Mouse (Mus musculus) embryonic facial prominence, embryonic 13.5 days (tissue): ENCODE measurements around the gene Pla2g4c. TPM values are rescaled to one million over a fixed set of nuclear protein-coding genes. Genes with fewer than 3 reads are reported as not detected.

ENCODE experiments used
- ATAC-seq: fragments of 200-750 bp; cut with Nextera tagmentation; 2 replicates; pipeline ENCODE4 v1.8.0; 2017; ENCODE audit warnings: low read depth; ENCODE audit not compliant: insufficient number of reproducible peaks, insufficient read depth, low FRiP score, low TSS enrichment
- H3K27ac ChIP-seq: fragments of 300-500 bp; sonication (generic); 2 replicates; pipeline ENCODE4 v1.5.1; 2015; ENCODE audit warnings: moderate library complexity, mild to moderate bottlenecking, inconsistent platforms
- H3K27me3 ChIP-seq: fragments of 300-500 bp; sonication (generic); 2 replicates; pipeline ENCODE4 v1.6.1; 2015; ENCODE audit warnings: mild to moderate bottlenecking, inconsistent platforms
- H3K36me3 ChIP-seq: fragments of 300-500 bp; sonication (generic); 2 replicates; pipeline ENCODE4 v1.6.1; 2015; ENCODE audit warnings: mild to moderate bottlenecking, inconsistent platforms
- H3K4me1 ChIP-seq: fragments of 300-500 bp; sonication (generic); 2 replicates; pipeline ENCODE4 v1.6.1; 2015; ENCODE audit warnings: inconsistent platforms
- H3K4me2 ChIP-seq: fragments of 300-500 bp; sonication (generic); 2 replicates; pipeline ENCODE4 v1.6.1; 2015; ENCODE audit warnings: moderate library complexity, mild to moderate bottlenecking, inconsistent platforms
- H3K4me3 ChIP-seq: fragments of 300-500 bp; sonication (generic); 2 replicates; pipeline ENCODE4 v1.5.1; 2015; ENCODE audit warnings: mild to moderate bottlenecking, inconsistent platforms
- H3K9ac ChIP-seq: fragments of 300-500 bp; sonication (generic); 2 replicates; pipeline ENCODE4 v1.6.1; 2015; ENCODE audit warnings: mild to moderate bottlenecking, inconsistent platforms
- H3K9me3 ChIP-seq: fragments of 300-500 bp; sonication (generic); 2 replicates; pipeline ENCODE4 v1.6.1; 2016; ENCODE audit warnings: inconsistent platforms
- WGBS: fragments of 180-500 bp; shearing (Covaris S2); methylation state at CpG from one replicate; pipeline ENCODE4 v1.1.7; 2015; ENCODE audit warnings: mixed read lengths; 5-methylcytosine and 5-hydroxymethylcytosine counted together
- polyA plus RNA-seq: library from polyadenylated mRNA; unstranded; fragments of >200 nt; fragmentation: Nextera tagmentation; extraction: Ambion mirVana; gene quantifications from 2 replicates; pipeline ENCODE4 v1.2.1, GENCODE M21; 2015

The Pla2g4c gene
- polyA plus RNA-seq, 1 experiment from 2014 or later: 1.1 TPM

DNA sequence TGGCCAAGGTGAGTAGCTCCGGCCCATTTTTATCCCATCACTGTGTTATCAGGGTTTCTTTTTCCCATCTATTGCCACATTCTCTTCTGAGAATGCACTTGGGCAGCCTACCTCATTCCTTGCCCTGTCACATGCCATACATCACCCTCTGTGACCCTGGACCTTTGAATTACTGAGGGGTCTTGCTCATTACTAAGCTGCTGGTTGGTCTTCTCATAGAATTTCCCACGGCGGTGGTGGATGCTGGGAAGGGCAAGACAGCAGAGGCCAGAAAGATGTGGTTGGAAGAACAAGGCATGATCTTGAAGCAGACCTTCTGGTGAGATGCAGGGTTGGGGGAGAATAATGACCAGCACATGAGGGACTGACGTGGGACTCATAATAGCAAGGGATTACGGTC is 25.6 kb upstream of the Pla2g4c start:
- WGBS: 94% methylated on average over 5 of the region's 5 CpGs
- Histone ChIP-seq H3K9me3 (no peaks in the 10 kb centered on the region), H3K27ac (no peak overlapping the region), H3K4me2 (no peak overlapping the region), H3K36me3 (peaks cover 98% of the 10 kb centered on the region), H3K4me1 (no peaks in the 10 kb centered on the region), H3K9ac (no peak overlapping the region), H3K27me3 (no peaks in the 10 kb centered on the region), H3K4me3 (no peak overlapping the region)
- no peak; the same call in 1 of the 2 replicates for ATAC-seq

DNA sequence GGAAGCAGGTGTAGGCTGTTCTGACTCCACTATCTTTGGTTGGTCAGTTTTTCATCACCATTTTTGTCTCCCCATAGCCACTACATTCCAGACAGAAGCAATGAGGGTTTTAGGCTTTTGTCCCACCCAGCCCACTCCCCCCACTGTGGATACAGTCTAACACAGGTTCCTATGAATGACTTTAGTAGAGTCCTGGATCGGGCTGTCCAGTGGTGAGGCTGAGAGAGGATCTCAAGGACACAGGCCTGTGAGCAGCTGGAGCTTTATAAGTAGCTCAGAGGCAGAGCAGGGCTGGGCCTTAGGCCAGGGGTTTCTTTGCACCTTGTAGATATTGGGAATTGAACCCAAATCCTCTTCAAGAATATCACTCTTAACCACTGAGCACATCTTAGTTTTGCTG is 22.8 kb upstream of the Pla2g4c start:
- ATAC-seq: 0 out of 2 replicates have a peak, but pooled peaks have one; percentile 57
- no peaks in the 10 kb centered on the region for H3K4me1 ChIP-seq
- no peak overlapping the region for H3K4me2 ChIP-seq
- 94% methylated on average over 1 of the region's 1 CpGs for WGBS
- H3K9me3 ChIP-seq: no peaks in the 10 kb centered on the region
- no peak overlapping the region for H3K27ac ChIP-seq
- peaks cover 95% of the 10 kb centered on the region for H3K36me3 ChIP-seq
- no peaks in the 10 kb centered on the region for H3K27me3 ChIP-seq
- H3K4me3 ChIP-seq: no peak overlapping the region
- no peak overlapping the region for H3K9ac ChIP-seq

DNA sequence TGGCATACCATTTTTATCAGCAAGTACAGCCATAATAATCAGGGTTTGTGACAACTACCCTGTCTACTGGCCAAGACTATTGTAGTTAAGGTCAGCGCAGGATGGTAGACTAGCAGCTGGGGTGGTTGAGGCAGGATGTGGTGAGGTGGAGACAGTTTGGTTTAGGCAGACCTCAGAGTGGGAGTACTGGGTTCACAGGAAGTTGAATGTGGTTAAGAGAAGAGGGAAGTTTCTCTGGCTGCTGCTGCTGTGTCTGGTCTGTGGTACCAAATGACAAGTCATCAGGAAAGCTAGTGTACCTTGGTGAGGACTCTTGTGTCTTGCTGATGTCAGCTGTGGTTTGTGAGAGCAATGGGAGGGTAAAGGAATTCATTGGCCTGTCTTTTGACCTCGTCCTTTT is 21.7 kb upstream of the Pla2g4c start:
- 86% methylated on average over 2 of the region's 2 CpGs for WGBS
- no peaks in the 10 kb centered on the region for H3K27me3 ChIP-seq
- no peak for ATAC-seq

DNA sequence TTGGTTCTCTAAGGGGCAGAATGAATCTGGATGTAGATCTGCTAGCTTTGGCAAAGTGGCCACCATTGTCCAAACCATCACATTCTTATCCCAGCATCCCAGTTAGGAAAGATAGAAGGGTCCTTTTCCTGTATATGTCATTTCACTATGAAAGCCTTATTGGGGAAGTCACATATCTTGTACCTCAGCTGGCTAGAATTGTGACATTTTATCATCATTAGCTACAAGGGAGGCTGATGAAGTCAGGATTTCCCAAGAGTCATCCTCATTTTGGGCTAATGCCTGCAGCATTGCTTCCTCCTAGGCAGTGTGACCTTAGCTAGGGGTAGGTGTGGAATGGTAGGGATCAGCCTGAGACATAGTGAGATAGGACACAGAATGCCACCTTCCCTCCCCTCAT is 21.1 kb upstream of the Pla2g4c start:
- peaks cover 95% of the 10 kb centered on the region for H3K36me3 ChIP-seq
- ATAC-seq: no peak
- no peaks in the 10 kb centered on the region for H3K9me3 ChIP-seq
- no peak overlapping the region for H3K4me2 ChIP-seq
- H3K4me3 ChIP-seq: no peak overlapping the region
- no peak overlapping the region for H3K9ac ChIP-seq
- H3K27me3 ChIP-seq: no peaks in the 10 kb centered on the region
- H3K27ac ChIP-seq: no peak overlapping the region
- H3K4me1 ChIP-seq: no peaks in the 10 kb centered on the region

More for the DNA sequence above, 21.7 kb upstream of the Pla2g4c start:
- no peaks in the 10 kb centered on the region for H3K4me1 ChIP-seq
- no peak overlapping the region for H3K4me3 ChIP-seq
- H3K9ac ChIP-seq: no peak overlapping the region
- peaks cover 95% of the 10 kb centered on the region for H3K36me3 ChIP-seq
- no peaks in the 10 kb centered on the region for H3K9me3 ChIP-seq
- no peak overlapping the region for H3K4me2 ChIP-seq
- H3K27ac ChIP-seq: no peak overlapping the region

DNA sequence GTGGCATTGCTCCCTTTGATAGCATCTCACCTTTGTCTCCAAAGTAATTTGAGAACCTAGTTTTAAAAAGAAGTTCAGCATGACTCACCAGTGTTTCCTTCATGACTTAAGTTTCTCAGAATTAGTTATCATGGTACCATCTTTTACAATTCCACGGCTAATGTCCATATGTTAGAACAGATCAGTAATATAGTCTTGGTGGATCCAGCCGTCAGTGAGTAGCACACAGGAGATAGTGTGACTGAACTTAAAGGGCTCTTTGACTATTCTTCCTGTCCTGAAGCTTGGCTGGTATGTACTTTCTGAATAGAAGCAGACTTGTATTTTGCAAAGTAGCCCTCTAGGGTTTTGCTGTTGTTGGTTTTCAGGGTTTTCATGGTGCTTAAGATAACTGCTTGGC is 15.0 kb upstream of the Pla2g4c start:
- H3K36me3 ChIP-seq: peaks cover 87% of the 10 kb centered on the region
- ATAC-seq: no peak
- 88% methylated on average over 2 of the region's 2 CpGs for WGBS

DNA sequence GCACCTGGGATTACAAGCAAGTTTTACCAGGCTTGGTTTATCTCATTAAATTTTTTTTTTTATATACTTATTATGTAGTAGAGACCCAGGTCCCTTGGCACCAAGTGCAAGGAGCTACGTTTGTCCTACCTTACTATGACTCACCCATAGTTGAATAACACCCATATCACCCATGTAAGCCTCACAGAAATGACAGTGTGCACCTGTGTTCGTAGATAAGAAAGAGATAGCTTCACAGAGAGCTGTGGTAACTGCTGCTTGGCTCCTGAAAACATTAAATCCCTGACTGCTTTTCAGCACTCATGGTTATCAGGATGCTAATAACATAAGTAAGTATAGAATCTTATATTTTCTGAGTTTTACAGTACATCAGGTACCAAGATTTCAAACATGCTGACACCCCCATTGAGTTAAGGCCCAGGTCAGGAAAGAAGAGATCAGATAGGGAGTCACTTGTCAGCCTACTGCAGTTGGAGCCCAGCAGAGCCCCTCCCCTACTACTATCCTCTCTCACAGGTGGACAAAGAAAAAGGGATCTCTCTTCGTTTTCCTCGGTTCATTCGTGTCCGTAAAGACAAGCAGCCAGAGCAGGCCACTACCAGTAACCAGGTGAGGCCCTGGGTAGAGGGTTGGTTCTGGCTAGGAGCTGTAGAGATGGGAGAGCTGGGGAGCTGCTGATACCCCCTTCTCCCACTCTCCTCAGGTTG is 13.8 kb upstream of the Pla2g4c start:
- H3K4me2 ChIP-seq: no peak overlapping the region
- H3K9me3 ChIP-seq: no peaks in the 10 kb centered on the region
- 93% methylated on average over 6 of the region's 6 CpGs for WGBS
- no peaks in the 10 kb centered on the region for H3K27me3 ChIP-seq
- H3K4me3 ChIP-seq: no peak overlapping the region
- H3K4me1 ChIP-seq: peaks cover 15% of the 10 kb centered on the region
- ATAC-seq: no peak
- peaks cover 77% of the 10 kb centered on the region for H3K36me3 ChIP-seq
- H3K27ac ChIP-seq: no peak overlapping the region
- H3K9ac ChIP-seq: no peak overlapping the region

More for the DNA sequence above, 15.0 kb upstream of the Pla2g4c start:
- Histone ChIP-seq H3K4me3 (no peak overlapping the region), H3K4me2 (no peak overlapping the region), H3K27ac (no peak overlapping the region), H3K9me3 (no peaks in the 10 kb centered on the region), H3K27me3 (no peaks in the 10 kb centered on the region), H3K9ac (no peak overlapping the region), H3K4me1 (peaks cover 12% of the 10 kb centered on the region)

DNA sequence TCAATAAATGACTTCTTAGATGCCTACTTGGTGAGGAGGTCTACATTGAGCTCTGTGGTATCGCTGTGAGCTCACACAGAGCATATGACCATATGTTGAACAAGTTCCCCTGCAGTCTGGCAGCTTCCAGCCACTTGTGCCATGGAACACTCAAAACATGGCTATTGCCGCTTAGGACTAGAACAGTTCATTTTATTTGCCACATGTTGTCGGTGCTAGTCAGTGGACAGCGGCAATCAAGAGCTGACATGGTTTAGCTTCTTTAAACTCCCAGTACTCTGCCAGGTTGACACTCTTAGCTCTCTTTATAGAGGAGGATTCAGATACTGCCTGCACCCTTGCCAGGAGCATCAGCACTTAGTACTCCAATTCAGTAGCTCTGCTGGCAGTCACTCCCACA is 13.1 kb upstream of the Pla2g4c start:
- Histone ChIP-seq H3K27me3 (no peaks in the 10 kb centered on the region), H3K9ac (no peak overlapping the region), H3K4me1 (peaks cover 15% of the 10 kb centered on the region), H3K27ac (no peak overlapping the region), H3K4me3 (no peak overlapping the region), H3K9me3 (no peaks in the 10 kb centered on the region), H3K4me2 (no peak overlapping the region), H3K36me3 (peaks cover 69% of the 10 kb centered on the region)
- WGBS: 95% methylated on average over 4 of the region's 4 CpGs
- ATAC-seq: no peak

DNA sequence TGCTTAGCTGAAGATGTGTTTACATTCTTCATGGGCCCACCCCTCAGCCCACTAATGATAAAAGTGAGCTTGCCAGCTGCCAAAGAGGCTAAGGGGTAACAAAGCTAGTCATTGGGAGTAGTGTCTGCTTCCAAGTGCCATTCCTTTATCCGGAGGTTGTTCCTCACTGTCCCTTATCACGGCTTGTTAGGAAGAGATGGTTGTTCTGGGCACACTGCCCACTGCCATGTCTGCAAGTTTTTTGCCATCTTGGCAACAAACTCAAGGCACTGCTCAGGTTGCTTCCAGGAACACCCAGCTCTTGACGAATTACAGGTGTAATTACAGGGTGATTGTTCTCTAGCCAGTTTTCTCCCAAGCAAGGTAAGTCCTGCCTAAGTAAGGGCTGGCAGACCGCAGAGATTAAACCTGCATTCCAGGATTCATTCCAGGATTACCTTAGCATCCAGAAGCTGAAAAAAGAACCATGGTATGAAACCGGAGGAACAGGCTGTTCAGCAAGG is 10.3 kb upstream of the Pla2g4c start:
- peak overlapping the region; percentile 58 for H3K27ac ChIP-seq

DNA sequence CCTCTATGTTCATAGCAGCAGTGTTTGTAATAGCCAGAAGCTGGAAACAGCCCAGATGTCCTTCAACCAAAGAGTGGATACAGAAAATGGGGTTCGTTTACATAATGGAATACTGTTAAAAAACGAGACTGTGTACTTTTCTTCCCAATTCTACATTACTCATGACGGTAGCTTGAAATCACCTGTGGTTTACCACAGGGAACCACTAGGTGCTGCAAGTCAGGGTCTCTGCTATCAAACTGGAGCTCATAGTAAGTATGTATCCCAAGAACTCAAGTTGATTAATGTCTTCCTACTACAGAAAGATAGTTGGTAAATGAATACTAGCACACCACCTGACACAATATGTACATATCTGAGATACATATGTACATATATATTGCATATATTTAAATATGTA is 3.0 kb upstream of the Pla2g4c start:
- no peak overlapping the region for H3K27ac ChIP-seq
- H3K4me3 ChIP-seq: no peak overlapping the region
- 82% methylated on average over 3 of the region's 3 CpGs for WGBS
- ATAC-seq: no peak
- H3K9ac ChIP-seq: no peak overlapping the region
- no peaks in the 10 kb centered on the region for H3K9me3 ChIP-seq
- no peaks in the 10 kb centered on the region for H3K36me3 ChIP-seq
- no peaks in the 10 kb centered on the region for H3K4me1 ChIP-seq
- H3K4me2 ChIP-seq: no peak overlapping the region
- H3K27me3 ChIP-seq: no peaks in the 10 kb centered on the region

More for the DNA sequence above, 10.3 kb upstream of the Pla2g4c start:
- H3K4me3 ChIP-seq: no peak overlapping the region
- peak; percentile 53; the same call in 1 of the 2 replicates for ATAC-seq
- H3K36me3 ChIP-seq: peaks cover 42% of the 10 kb centered on the region
- no peaks in the 10 kb centered on the region for H3K9me3 ChIP-seq
- no peaks in the 10 kb centered on the region for H3K27me3 ChIP-seq
- no peak overlapping the region for H3K4me2 ChIP-seq
- WGBS: 64% methylated on average over 5 of the region's 5 CpGs
- no peak overlapping the region for H3K9ac ChIP-seq
- peaks cover 15% of the 10 kb centered on the region for H3K4me1 ChIP-seq

DNA sequence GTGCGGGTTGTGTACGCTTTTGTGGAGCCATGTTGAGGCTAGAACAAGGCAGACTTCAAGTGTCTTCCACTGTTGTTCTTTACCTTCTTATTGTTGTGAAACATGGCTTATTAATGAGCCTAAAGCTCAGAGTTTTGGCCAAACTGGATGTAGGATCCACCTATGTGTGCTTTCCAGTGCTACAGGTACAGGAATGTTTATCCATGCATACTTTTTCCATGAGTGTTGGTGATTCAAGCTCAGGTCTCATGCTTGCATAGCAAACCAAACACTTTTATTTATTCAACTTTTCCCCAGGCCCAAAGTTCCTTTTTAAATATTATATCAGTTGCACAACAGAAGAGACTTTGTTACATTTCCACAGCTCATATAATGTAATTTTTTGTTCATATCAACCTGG is 6.1 kb downstream of the Pla2g4c start:
- Histone ChIP-seq H3K4me1 (no peaks in the 10 kb centered on the region), H3K27ac (no peak overlapping the region), H3K9me3 (no peaks in the 10 kb centered on the region), H3K27me3 (no peaks in the 10 kb centered on the region), H3K4me2 (no peak overlapping the region), H3K36me3 (peaks cover under 1% of the 10 kb centered on the region; the same call in 1 of the 2 replicates), H3K9ac (no peak overlapping the region), H3K4me3 (no peak overlapping the region)
- 97% methylated on average over 2 of the region's 2 CpGs for WGBS
- no peak for ATAC-seq

DNA sequence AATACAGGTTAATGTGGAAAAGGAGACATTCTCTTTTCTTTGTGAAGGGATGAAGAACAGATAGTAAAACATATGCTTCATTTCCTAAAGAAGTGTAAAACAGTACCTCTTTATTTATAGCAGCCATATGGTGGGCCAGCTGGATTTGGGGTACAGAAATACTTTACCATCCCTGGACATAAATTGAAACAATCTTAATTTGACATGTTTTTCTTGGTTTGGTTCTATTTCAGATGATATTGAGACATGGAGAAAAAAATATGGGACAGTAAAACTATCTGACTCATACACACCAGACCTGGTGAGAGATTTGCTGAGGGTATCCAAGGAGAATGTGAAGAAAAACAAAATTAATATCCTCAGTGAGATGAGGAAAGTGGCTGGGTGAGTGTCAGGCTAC is 31.5 kb downstream of the Pla2g4c start:
- Histone ChIP-seq H3K27ac (no peak overlapping the region), H3K4me3 (no peak overlapping the region), H3K9me3 (peaks cover 12% of the 10 kb centered on the region), H3K9ac (no peak overlapping the region), H3K36me3 (peaks cover 28% of the 10 kb centered on the region), H3K4me1 (no peaks in the 10 kb centered on the region), H3K4me2 (no peak overlapping the region), H3K27me3 (no peaks in the 10 kb centered on the region)
- no peak for ATAC-seq

DNA sequence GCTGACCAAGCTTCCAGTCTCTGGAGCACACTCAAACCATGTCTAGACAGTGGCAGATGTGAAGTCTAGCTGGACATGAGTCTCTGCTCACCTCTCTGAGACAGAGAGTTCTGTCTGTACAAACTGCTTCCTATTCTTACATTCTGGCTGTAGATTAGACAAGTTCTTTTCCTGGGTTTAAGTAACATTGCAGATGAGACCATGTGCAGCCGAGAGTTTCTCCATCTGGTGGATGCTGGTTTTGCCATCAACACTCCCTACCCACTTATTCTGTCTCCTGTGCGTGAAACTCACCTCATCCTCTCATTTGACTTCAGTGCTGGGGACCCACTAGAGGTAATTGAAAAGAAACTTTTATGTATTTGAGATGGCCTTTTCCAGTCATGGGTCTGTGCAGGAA is 56.1 kb downstream of the Pla2g4c start:
- H3K36me3 ChIP-seq: no peaks in the 10 kb centered on the region
- H3K4me3 ChIP-seq: no peak overlapping the region
- H3K9ac ChIP-seq: no peak overlapping the region
- no peak overlapping the region for H3K4me2 ChIP-seq
- H3K4me1 ChIP-seq: no peaks in the 10 kb centered on the region
- no peaks in the 10 kb centered on the region for H3K9me3 ChIP-seq
- no peaks in the 10 kb centered on the region for H3K27me3 ChIP-seq
- ATAC-seq: no peak
- no peak overlapping the region for H3K27ac ChIP-seq
- 74% methylated on average over 2 of the region's 2 CpGs for WGBS
